Mouse (Mus musculus) right cerebral cortex, postnatal 36 days (tissue): Measurements from ENCODE around the gene Rhbdf2.

Source experiments
- DNase-seq, 2 experiments: peaks; one replicate each; pipeline ENCODE4 v3.0.0; 2022; ENCODE audit warnings: low spot score in 2 of 2, mixed read lengths in 1 of 2

Gene Rhbdf2

DNA sequence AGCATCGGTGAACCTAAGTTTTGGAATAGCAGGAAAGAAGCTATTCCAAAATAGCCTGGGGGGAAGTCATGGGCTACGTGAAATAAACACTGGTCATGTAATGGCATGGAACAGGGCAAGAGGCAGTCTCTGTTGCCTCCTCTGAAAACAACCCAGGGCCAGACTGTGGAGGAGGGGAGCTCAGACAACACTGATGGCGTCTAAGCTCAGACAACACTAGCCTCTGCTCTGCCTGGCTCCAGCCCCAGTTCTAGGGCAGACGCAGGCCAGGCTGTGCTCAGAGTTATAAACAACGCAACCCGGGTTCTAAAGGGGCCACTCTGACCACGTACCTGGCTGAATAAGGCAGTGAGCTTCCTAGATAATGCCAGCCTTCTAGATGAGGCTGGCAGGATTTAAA lies 76.1 kb downstream of the Rhbdf2 start:
- DNase-seq, result no peak

DNA sequence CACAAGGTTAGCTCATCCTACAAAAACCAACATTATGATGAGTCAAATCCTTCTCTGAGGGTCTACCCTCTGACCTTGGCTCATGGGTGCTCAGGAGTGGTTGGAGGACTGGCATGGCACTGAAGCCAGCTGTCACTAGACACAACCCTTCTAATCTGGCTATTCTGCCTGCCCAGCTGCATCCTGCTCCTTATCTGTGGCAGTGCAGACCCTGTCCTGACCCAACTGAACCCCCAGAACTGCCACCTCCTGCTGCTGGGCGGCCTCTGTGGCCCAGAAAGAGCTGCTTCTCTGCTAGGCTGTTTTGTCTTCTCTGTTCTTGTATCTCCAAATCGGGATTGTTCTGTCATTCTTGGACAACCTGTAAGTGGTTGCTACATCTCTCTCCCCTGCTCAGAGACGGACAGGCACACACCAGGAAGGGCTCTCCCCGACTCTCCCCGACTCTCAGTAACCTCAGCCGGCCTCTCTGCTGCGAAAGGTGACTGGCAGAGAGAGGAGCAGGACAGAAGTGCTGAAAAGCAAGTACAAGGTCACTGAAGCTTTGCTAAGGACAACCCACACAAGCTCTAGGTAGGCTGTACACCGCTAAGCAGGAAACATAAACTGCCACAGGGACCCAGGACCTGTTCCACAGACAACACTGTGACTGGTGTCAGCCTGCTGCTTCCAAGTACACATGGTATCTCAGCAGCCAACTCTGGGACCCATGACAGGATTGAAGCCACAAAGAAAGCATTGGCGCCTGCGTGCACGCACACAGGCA lies 77.4 kb downstream of the Rhbdf2 start:
- no peak for DNase-seq

DNA sequence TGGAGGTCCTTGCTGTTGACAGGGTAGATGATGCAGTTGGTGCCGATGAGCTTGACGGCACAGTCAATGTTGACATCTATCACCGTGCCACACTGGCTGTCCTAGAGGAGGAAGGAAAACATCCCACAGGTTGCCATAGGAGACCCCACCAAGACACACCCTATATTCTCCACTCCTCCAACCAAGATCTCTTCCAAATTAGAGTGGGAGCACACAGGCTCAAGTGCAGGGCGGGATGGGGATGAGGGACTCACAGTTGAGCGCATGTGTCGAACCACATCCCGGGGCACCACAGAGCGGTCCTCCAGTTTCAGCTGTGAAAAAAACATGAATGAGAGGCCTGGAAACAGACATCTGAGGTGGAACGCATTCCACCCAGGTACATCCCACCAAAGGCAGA lies 78.0 kb downstream of the Rhbdf2 start:
- DNase-seq, result no peak
